Mouse (Mus musculus) olfactory bulb, adult 2 months (tissue): ENCODE results near the gene Dnal4. TPM values are rescaled to one million over a fixed set of nuclear protein-coding genes. Genes with fewer than 3 reads are reported as not detected.

Source experiments
- H3K27ac ChIP-seq: fragments of 200-500 bp; 2 replicates; pipeline ENCODE4 v1.5.1; 2012; ENCODE audit warnings: low read depth, low read length; ENCODE audit not compliant: insufficient read depth
- H3K4me1 ChIP-seq: fragments of 200-500 bp; 2 replicates; pipeline ENCODE4 v1.6.1; 2012; ENCODE audit warnings: low read length; ENCODE audit not compliant: control insufficient read depth, insufficient read depth
- H3K4me3 ChIP-seq: fragments of 200-500 bp; 2 replicates; pipeline ENCODE4 v1.5.1; 2012; ENCODE audit warnings: mild to moderate bottlenecking, low read depth, low read length, moderate library complexity; ENCODE audit not compliant: insufficient read depth
- CTCF ChIP-seq: fragments of 200-500 bp; IDR thresholded peaks from 2 replicates; pipeline ENCODE4 v1.5.1; 2012; ENCODE audit warnings: low read depth, mild to moderate bottlenecking, low read length, moderate library complexity; ENCODE audit not compliant: insufficient read depth
- POLR2A ChIP-seq: fragments of 200-500 bp; IDR thresholded peaks from 2 replicates; pipeline ENCODE4 v1.6.1; 2012; ENCODE audit warnings: mild to moderate bottlenecking, low read depth, low read length, moderate library complexity; ENCODE audit not compliant: insufficient read depth
- WGBS: fragments of 180-500 bp; shearing (Covaris S2); methylation state at CpG from one replicate; pipeline ENCODE4 v1.1.7; 2018; 5-methylcytosine and 5-hydroxymethylcytosine counted together
- polyA plus RNA-seq: library from polyadenylated mRNA; stranded (reverse); fragments of >200 nt; gene quantifications from 2 replicates; pipeline ENCODE4 v1.2.4, GENCODE M21; 2012; ENCODE audit warnings: low replicate concordance; ENCODE audit not compliant: missing spikeins, insufficient read depth, insufficient read length

Gene Dnal4
- polyA plus RNA-seq, 1 experiment: not detected

DNA sequence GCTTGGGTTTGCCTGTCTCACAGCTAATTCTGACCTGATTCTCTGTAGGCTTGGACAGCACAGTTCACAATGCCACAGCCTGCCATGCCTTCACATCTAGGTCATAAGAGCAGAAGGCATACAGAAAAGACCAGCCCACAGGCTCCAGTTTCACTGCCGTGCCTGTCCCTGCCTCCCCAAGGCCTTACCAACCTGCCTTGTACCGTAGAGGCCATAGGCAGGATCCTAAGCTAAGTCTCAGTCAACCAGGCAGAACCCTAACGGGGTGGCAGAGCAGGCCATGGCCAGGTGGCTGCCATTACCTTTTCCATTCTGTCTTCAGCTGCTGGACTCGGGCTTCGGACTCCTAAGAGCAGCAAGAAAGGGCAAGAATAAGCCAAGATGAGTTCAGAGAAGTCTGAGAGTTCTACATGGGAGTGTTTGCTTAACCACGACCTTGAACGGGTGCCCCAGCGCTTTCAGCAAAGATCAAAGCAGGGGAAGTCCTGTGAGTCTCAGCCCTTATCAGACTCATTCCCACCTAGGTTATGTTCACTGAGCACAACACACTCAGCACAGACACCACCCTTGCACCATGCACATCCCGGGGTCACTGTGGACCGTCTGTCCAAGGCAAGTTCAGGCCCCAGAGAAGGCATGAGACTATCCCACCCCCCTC is 48.8 kb downstream of the Dnal4 start:
- H3K4me1 ChIP-seq: peaks cover 61% of the 10 kb centered on the region
- peak overlapping the region; percentile 79 for H3K27ac ChIP-seq
- H3K4me3 ChIP-seq: no peak overlapping the region
- TF ChIP-seq CTCF (no peak), POLR2A (no peak)
- WGBS: 87% methylated on average over 10 of the region's 10 CpGs

DNA sequence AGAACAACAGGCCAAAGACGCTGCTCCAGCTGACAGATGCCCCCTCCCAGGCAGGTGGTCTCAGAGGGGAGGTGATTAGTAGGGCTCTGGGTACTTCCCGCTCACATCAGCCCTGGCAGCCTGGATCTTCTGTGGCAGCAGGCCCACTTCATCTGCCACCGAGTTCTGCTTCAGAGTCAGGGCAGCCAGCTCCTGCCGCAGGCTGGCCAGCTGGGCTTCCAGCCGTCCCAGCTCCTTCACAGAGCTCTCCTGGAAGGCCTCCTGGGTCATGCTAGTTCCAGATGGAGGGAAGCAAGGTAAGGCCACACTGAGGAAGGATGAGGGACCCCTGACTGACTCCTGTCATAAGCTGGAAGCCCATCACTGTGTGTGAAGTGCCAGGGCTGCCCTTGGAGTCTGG is 49.3 kb downstream of the Dnal4 start:
- WGBS: 42% methylated on average over 5 of the region's 5 CpGs
- TF ChIP-seq CTCF: no peak
- TF ChIP-seq POLR2A: no peak
- H3K27ac ChIP-seq: peak overlapping the region; percentile 79
- peaks cover 60% of the 10 kb centered on the region for H3K4me1 ChIP-seq
- no peak overlapping the region for H3K4me3 ChIP-seq

DNA sequence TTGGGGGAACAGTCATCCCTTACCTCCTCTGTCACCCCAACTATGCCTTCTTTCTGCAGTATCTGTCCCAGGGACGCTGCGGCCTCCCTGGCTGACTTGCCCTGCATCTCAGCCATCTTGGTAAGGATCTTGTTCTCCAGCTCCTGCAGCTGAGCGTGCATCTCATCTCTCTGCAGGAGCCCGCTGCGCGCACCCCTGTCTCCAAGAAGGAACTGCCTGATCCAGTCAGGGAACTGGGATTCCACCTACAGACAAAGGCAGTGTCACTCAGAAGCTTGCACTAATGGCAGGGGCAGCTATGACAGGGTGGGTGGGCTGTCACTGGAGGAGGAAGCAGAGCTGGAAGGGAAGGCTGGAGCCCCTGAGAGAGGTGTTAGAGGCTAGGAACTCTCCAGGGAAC is 49.8 kb downstream of the Dnal4 start:
- H3K4me1 ChIP-seq: peaks cover 60% of the 10 kb centered on the region
- H3K4me3 ChIP-seq: no peak overlapping the region
- 56% methylated on average over 6 of the region's 6 CpGs for WGBS
- H3K27ac ChIP-seq: peak overlapping the region; percentile 79
- TF ChIP-seq CTCF: no peak
- no peak for TF ChIP-seq POLR2A

DNA sequence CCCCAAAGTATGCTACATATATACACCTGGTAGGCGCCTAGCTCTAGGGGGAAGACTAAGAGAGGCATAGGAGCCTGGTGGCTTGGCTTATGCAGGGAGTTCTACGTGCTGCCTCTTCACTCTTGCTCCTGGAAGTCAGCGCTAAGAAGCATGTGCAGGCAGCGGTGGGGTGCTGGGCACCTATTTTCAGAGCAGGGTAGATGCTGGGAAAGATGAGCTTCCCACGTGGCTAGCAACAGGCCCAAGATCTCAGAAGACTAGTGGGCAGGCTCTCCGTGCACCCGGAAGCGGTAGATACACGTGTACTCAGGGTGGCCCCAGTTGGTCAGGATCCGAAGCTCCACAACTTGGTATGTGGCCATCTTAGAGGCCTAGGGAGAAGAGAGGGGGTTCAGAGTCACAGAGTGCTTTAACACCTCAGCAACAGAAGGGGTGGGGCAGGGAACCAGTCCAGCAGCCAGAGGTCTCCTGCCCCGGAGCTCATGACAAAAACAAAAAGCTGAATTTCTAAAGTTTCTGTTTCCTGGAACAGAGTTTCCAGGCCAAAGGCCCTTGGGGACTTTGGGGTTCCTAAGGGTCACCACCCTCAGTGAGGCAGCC is 52.4 kb downstream of the Dnal4 start:
- Histone ChIP-seq H3K27ac (peak overlapping the region; percentile 72), H3K4me1 (peaks cover 62% of the 10 kb centered on the region), H3K4me3 (no peak overlapping the region)
- TF ChIP-seq POLR2A (no peak), CTCF (no peak)
- 53% methylated on average over 11 of the region's 11 CpGs for WGBS

DNA sequence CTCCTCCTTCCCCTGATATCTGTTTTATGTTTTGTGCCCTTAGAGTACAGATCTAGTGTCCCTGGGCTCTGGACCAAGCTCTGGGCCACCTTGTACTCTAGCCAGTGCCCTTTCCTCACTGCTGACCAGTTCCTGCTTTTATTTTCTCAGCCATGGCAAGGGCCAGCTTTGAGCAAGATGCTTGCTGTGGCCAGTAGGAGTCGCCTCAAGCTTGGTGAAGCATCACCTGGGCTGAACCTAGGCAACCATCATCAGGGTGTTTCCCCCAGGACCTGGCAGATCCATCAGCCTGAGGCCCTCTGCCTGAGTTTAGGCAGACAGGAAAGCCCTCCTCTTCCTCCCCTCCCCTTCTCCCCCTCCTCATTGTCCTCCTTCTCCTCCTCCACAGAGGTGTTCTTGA is 54.2 kb downstream of the Dnal4 start:
- Histone ChIP-seq H3K4me1 (peaks cover 53% of the 10 kb centered on the region), H3K4me3 (no peak overlapping the region), H3K27ac (peak overlapping the region; percentile 17)
- WGBS: 33% methylated on average over 1 of the region's 1 CpGs
- TF ChIP-seq POLR2A (no peak), CTCF (peak; percentile 33; the same call in 1 of the 2 replicates)

DNA sequence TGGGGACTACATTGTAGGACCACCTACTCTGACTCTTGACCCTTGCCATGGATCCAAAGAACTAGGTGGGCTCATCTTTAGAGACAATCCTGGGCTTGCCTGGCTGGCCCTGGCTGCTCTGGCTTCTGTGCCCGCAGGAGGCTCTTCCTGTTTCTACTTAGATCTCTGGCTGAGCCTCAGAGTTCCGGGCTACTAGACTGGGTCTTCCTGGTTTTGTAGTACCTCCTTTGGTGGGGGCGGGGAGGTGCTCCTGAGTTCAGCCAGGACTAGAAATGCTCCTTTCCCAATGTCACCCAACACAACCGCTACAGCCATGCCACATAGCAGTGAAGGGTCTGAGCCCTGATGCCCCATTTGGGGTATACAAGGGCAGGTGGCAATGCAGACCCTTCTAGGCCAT is 56.9 kb downstream of the Dnal4 start:
- H3K27ac ChIP-seq: no peak overlapping the region

DNA sequence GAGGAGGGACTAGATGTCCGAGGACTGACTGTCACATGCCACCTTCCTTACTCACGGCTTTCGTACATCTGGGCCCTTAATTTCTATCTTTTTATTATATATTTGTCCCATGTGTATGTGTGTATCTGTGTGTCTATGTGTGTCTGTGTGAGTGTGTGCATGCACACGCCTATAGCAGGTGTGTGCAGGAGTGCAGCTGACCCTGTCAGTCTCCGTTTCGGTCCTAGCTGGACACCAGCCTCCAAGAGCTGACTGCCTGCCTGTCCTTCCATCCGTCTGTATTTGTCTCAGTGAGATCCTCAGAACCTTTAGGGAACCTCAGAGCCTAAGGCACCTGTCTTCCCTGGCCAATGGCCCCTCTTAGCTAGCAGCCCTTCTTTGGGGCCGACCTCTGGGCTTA is 57.4 kb downstream of the Dnal4 start:
- WGBS: 93% methylated on average over 8 of the region's 8 CpGs
- TF ChIP-seq CTCF: no peak
- TF ChIP-seq POLR2A: no peak
- Histone ChIP-seq H3K4me1 (peaks cover 28% of the 10 kb centered on the region), H3K27ac (no peak overlapping the region), H3K4me3 (no peak overlapping the region)

More for the DNA sequence above, 56.9 kb downstream of the Dnal4 start:
- H3K4me3 ChIP-seq: no peak overlapping the region
- WGBS: 88% methylated on average over 4 of the region's 4 CpGs
- H3K4me1 ChIP-seq: peaks cover 31% of the 10 kb centered on the region
- TF ChIP-seq CTCF (no peak), POLR2A (no peak)

DNA sequence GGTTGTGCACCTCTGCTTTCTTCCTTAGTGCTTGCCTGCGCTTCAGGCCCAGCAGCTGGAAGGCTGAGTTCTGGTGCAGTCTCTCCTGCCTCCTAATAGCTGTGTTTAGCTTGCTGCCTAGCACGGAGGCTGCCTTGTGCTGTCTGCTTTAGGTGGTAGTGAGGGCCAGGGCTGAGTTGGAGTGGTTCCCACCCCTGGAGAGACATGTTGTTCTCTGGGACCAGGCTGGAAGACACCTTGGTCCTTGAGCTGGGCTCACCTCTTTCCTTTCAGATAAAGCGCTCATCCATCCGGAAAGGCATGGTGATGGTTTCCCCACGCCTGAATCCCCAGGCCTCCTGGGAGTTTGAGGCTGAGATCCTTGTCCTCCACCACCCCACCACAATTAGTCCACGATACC is 60.9 kb downstream of the Dnal4 start:
- TF ChIP-seq CTCF (no peak), POLR2A (no peak)
- H3K27ac ChIP-seq: no peak overlapping the region
- H3K4me1 ChIP-seq: 0 out of 2 replicates have a peak, but pooled peaks cover 3% of the 10 kb centered on the region
- H3K4me3 ChIP-seq: no peak overlapping the region
- 86% methylated on average over 6 of the region's 6 CpGs for WGBS

DNA sequence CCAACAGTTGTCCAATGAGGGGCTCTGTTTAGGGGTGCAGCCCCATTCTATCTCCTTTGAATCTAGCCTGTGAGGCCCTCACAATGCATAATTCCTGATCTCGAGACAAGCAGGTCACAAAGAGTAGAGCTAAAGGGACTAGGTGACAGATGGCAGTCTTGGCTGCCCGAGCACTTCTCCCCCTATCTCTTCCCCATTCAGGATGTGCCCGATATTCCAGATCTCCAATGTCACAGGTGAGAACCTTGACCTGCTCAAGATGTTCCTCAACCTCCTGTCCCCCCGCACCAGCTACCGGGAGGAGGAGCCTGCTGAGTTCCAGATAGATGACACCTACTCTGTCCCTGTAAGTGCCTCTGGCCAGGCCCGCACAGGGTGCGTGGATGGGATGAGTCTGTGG is 62.0 kb downstream of the Dnal4 start:
- no peaks in the 10 kb centered on the region for H3K4me1 ChIP-seq
- no peak overlapping the region for H3K27ac ChIP-seq
- TF ChIP-seq POLR2A: no peak
- TF ChIP-seq CTCF: no peak
- 92% methylated on average over 7 of the region's 7 CpGs for WGBS
- no peak overlapping the region for H3K4me3 ChIP-seq

Other genes with a start within 250 kb of the Dnal4 start
- gene Ddx17, start 231.1 kb downstream of the Dnal4 start, polyA plus RNA-seq: 399 and 583 TPM in 2 replicates
- gene Dmc1, start 172.7 kb downstream of the Dnal4 start, polyA plus RNA-seq: not detected in 2 replicates
- gene Fam227a, start 118.9 kb downstream of the Dnal4 start, polyA plus RNA-seq: not detected in 2 replicates
- not detected in 2 replicates for gene Cby1, start 118.7 kb downstream of the Dnal4 start, polyA plus RNA-seq
- gene Tomm22, start 107.0 kb downstream of the Dnal4 start, polyA plus RNA-seq: not detected in 2 replicates
- not detected in 2 replicates for gene Josd1, start 89.9 kb downstream of the Dnal4 start, polyA plus RNA-seq
- not detected in 2 replicates for gene Gtpbp1, start 87.0 kb downstream of the Dnal4 start, polyA plus RNA-seq
- 247 TPM in 1 of 2 replicates, not detected in the other for gene Sun2, start 35.3 kb downstream of the Dnal4 start, polyA plus RNA-seq
- gene Nptxr, start 26.9 kb upstream of the Dnal4 start, polyA plus RNA-seq: 326 TPM in 1 of 2 replicates, not detected in the other
- not detected in 2 replicates for gene Npcd, start 56.4 kb upstream of the Dnal4 start, polyA plus RNA-seq
- gene Cbx6, start 56.8 kb upstream of the Dnal4 start, polyA plus RNA-seq: not detected in 2 replicates
- gene Apobec3, start 113.8 kb upstream of the Dnal4 start, polyA plus RNA-seq: 702 TPM in 1 of 2 replicates, not detected in the other
- gene Cbx7, start 193.3 kb upstream of the Dnal4 start, polyA plus RNA-seq: not detected in 2 replicates
- not detected in 2 replicates for gene Pdgfb, start 237.1 kb upstream of the Dnal4 start, polyA plus RNA-seq